Mouse (Mus musculus) left cerebral cortex, adult 2 months (tissue): ENCODE data around the gene 4930432M17Rik. TPM values are rescaled to one million over a fixed set of nuclear protein-coding genes. Genes with fewer than 3 reads are reported as not detected.

Experiments used
- DNase-seq, 2 experiments: peaks; one replicate each; pipeline ENCODE4 v3.0.0; 2021 to 2022; ENCODE audit warnings: low spot score in 2 of 2, mixed read lengths in 1 of 2; ENCODE audit errors: extremely low spot score in 1 of 2
- H3K27ac ChIP-seq: fragments of 200-600 bp; 2 replicates; pipeline ENCODE4 v1.8.1; 2022
- H3K4me3 ChIP-seq: fragments of 200-600 bp; 2 replicates; pipeline ENCODE4 v1.8.1; 2022
- CTCF ChIP-seq: fragments of 200-600 bp; IDR thresholded peaks from 2 replicates; pipeline ENCODE4 v1.8.1; 2022; ENCODE audit warnings: antibody characterized with exemption, mild to moderate bottlenecking, moderate library complexity
- intact Hi-C: fragments of 180-260 bp; cut with DNase I; formaldehyde crosslinking; loops from one replicate; pipeline ENCODE4 v1.15.1; 2025
- total RNA-seq, 2 experiments: library from RNA; stranded (reverse); gene quantifications; 2 replicates each; pipeline ENCODE4 v1.2.3; 2021

Gene 4930432M17Rik
- total RNA-seq, 2 experiments from 2014 or later = not detected

DNA sequence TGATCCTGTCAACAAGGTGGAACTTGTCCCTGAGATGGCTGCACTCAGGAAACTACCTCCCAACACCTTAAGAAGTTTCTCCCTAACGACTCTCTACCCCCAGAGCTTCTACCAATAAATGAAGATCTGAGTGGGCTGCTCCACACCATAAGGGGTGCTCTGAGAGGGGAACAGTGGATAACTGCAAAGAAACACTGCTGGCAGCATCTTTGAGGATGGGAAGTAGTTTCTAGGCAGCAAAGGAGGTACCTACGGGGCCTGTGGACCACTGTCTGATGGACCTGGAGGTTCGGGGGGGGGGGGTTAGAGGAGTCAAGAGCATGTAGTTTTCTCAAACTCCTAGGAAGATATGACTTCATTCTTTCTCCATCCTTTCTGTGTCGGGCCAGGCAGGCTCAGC is 28.8 kb downstream of the 4930432M17Rik start:
- Histone ChIP-seq H3K27ac (peak overlapping the region; percentile 71; the same call in 1 of the 2 replicates), H3K4me3 (no peak overlapping the region)
- DNase-seq = no peak
- intact Hi-C loops = no loop called here
- no peak for TF ChIP-seq CTCF

DNA sequence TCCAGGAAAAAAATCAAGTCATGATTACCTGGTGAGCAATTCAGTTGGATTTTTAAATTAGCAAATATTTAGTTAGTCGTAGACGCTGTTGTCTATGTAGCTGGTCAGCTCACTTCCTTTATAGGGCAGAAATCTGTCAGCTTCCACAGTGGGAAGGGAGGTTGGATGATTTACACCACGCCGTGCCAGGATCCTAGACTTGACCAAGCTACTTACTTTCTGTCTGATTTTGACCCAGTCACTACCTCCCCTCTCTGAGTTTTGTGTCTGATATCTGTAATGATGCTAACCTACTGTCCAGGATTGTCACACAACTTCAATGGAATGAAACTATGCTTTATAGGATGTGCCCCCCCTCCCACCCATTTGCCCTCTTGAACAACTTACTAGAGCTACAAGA is 29.3 kb downstream of the 4930432M17Rik start:
- intact Hi-C loops = no loop called here
- Histone ChIP-seq H3K27ac (peak overlapping the region; percentile 71), H3K4me3 (no peak overlapping the region)
- TF ChIP-seq CTCF = no peak
- DNase-seq = no peak

DNA sequence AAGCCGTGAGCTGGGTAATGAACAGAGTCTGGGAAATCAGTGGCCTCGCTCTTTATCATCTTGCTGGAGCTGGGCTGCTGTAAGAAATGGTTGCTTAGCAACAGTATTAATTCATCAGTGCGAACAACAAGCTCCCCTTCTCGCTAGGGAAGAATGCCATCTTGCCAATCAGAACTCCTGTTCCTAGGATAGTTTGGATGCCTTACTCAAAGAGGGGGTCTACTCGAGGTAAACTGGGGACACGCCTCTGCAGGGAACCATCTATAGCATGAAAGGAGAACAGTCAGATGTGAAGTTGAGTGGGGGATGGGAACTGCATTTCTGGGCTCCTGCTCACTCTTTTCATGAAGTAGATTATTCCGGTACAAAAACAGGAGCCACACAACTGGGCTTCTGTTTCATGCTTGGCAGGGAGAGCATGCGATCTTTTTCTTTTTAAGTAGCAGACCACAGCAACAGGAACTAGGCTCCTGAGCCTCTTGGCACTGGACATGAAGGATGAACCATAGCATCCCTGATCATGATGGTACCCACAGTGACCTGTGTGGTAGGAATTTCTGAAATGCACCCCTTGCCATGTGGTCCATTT is 29.9 kb downstream of the 4930432M17Rik start:
- Histone ChIP-seq H3K27ac (peak overlapping the region; percentile 71), H3K4me3 (no peak overlapping the region)
- DNase-seq = peak; percentile 27 to 39
- TF ChIP-seq CTCF = no peak
- intact Hi-C loops = no loop called here

DNA sequence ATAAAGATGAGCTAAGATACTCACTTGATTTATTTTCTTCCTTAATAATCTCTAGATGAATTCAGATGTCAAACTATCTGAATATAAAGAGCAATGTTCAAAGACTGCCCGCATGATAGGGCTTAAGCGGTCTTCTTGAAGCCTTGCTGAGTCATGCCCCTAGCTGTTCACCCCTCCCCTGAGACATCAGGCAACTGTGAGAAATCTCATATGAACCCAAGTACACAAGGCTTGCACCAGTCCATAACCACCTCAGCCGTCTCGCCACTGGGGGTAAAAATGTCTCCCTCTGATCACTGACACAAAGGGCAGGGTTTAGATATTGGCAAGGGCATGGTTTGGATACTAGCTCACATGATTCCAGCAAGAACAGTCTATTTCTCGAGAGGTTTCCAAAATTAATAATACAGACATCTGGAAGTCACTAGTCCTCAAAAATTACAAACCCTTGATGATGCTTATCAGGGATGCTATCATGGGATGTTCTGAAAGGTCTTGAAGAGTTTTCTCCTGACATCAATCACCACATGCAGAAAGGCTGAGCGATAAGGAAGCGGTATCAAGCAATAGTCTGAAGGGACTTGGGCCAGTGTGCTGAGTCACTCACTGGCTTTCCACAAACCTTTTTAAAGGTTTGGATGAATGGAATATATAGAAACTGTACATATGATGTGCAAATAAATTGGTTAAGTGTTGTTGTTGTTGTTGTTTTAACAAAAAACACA is 32.8 kb downstream of the 4930432M17Rik start:
- no peak for TF ChIP-seq CTCF
- DNase-seq = no peak
- no peak overlapping the region for H3K27ac ChIP-seq
- intact Hi-C loops = no loop called here
- no peak overlapping the region for H3K4me3 ChIP-seq

DNA sequence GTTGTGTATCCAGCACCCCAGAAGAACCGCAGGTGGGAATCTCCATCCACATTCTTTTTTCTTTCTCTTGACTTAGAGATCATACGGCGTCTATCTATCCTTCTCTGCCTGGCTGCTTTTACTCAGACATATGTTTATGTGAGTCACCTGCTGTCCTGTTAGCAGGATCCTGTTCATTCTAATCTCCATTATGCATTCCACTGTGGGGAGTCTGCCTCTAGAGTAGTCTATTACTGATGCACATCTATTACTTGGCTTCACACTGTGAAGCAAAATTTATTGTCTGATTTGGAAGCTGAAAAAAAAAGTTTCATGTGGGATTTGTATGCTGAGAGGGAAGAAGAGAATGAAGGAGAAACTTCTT is 33.3 kb downstream of the 4930432M17Rik start:
- Histone ChIP-seq H3K4me3 (no peak overlapping the region), H3K27ac (no peak overlapping the region)
- TF ChIP-seq CTCF = no peak
- intact Hi-C loops = no loop called here
- no peak for DNase-seq

DNA sequence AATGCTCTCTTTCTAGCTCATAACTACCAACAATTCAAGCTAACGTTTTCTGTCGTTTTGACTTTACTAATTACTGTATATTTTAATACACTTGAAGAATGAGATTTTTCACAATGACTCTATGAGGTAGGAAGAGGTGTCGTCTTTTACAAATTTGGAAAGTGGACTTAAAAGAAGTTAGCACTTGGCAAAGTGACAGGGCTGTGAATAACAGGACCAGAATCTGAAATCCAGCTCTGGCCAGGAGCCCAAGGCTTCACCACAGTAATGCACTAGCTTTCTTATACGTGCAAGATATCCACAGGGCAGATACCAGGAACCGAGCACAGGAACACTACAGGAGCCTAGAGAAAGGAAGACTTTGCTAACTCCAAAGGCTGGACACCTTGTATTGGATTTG is 35.5 kb downstream of the 4930432M17Rik start:
- intact Hi-C loops = no loop called here
- no peak for DNase-seq
- TF ChIP-seq CTCF = no peak
- no peak overlapping the region for H3K4me3 ChIP-seq
- H3K27ac ChIP-seq = 0 out of 2 replicates have a peak overlapping the region, but pooled peaks have one; percentile 15

DNA sequence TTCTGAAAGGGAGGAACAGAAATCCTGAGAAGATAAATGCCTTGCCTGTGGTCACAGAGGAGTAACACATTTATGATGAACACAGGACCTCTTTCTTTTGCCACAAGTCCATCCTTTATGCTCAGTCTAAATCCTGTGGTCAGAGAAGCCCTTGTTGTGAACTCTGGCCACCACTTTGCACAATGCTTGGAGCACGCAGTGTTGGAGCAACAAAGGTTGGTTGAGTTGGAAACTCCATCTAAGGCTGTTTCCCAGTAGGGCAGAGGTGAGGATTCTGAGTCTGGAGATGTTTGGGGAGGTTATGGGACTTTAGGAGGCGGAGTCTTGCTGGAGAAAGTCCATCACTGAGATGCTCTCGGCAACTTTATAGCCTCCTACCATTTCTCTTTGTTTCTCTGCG is 36.5 kb downstream of the 4930432M17Rik start:
- Histone ChIP-seq H3K4me3 (no peak overlapping the region), H3K27ac (no peak overlapping the region)
- DNase-seq = no peak
- no peak for TF ChIP-seq CTCF
- intact Hi-C loops = no loop called here

DNA sequence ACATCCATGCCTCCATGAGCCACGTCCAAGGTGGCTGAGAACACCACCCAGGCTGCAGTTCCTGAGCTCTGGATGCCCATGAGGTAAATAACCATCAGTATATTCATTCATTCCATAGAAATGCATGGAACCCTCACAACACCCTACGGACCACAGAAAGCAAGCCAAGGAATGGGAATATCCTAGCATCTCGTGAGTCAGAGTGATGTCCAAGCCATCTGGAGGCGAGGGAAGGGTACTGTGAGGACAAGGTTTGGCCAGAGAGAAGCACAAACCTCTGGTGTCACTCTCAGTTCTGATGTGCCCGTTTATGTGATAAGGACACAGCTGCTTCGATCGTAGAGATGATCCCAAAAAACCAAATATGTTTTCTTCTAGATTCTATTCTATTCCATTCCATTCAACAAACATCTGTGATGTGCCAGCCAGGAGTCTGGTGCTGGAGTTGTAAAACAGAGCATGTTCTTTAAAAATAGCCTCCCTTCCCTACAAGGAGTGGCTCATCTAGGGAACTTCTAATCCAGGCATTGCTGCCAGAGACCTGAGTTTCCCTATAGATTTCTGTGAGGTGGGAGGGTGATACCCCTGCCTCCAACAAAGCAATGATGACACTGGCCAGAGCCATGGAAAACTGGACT is 40.5 kb downstream of the 4930432M17Rik start:
- no peak for DNase-seq

DNA sequence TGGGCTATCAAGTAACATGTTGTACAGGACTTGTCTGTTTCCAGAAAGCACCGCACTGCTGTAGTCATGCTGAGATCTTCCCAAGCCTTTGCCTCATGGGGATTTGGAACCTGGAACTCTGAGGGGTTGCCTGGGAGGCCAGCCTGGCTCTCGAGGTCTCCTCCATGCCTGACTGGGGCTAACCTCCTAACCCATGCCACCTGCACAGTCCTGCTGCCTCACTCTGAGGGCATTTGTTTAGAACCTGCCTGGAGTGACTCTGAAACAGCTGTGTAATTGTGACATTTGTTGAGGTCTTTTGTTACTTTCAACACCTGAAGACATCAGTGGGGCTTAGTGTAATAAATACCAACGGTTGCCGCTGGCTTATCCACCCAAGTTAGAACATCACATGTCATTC is 41.7 kb downstream of the 4930432M17Rik start:
- no peak overlapping the region for H3K27ac ChIP-seq
- no peak for DNase-seq
- TF ChIP-seq CTCF = no peak
- intact Hi-C loops = no loop called here
- H3K4me3 ChIP-seq = no peak overlapping the region

More for the DNA sequence above, 40.5 kb downstream of the 4930432M17Rik start:
- H3K4me3 ChIP-seq = no peak overlapping the region
- intact Hi-C loops = no loop called here
- no peak for TF ChIP-seq CTCF
- H3K27ac ChIP-seq = no peak overlapping the region

DNA sequence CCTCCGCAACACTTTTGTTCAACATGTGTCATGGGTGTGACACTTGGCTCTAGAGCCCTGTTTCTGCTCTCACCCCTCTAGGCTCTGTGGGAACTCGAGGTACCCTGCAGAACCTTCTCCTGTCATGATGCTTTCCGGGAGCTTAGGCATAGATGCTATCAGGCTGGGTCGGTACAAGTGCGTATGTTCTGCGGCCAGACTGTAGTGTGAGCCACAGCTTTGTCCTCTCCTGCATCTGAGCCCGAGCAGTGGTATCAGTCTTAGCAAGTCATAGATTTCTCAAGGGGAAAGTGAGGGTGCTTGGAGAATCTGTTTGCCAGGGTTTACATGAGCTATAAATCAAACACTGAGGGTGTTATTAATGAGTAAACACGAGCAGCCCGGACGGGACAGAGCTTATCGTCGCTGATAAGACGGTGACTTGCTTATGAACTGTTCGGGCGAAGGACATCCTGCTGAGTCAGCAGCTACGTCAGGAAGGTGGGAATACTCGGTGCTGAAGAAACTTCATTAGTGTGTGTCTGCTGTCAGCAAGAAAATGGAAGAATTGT is 42.7 kb downstream of the 4930432M17Rik start:
- no peak overlapping the region for H3K4me3 ChIP-seq
- no peak overlapping the region for H3K27ac ChIP-seq
- no peak for TF ChIP-seq CTCF
- DNase-seq = no peak
- intact Hi-C loops = no loop called here

DNA sequence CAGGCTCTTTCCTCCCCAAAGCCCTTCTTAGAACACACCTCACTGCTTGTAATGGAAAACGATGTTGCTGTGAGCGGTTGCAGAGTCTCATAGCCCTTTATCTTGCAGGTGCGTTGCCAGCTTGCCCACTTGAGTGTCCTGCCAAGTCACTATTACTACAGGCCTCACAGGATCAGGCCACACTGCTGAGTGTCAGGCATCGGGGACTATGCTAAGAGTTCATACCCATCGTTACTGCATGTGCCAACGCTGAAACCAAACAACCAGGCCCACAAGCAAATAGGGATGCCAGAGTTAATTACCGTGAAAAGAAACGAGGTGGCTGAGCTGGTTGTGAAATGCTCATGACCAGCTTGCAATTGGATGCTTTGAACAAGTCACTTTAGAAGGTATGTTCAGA is 43.3 kb downstream of the 4930432M17Rik start:
- Histone ChIP-seq H3K4me3 (no peak overlapping the region), H3K27ac (no peak overlapping the region)
- TF ChIP-seq CTCF = no peak
- no peak for DNase-seq
- intact Hi-C loops = no loop called here

DNA sequence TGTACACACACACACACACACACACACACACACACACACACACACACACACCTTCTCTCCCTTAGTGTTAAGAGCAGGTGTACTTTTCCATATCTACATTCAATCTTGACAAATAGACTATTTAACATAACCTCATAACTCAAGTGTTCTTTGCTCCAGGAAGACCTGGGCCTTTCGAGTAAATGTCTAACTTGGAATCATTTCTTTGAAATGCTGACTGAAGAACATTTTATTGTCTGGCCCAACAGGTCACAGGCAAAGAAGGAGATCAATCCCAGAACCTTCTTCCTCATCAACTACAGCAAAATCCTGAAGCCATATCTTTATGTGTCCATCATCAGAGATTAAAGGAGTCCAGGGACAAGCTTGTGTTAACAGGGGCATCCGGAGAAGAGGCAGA is 43.9 kb downstream of the 4930432M17Rik start:
- DNase-seq = no peak
- Histone ChIP-seq H3K27ac (no peak overlapping the region), H3K4me3 (no peak overlapping the region)
- no peak for TF ChIP-seq CTCF
- intact Hi-C loops = no loop called here
